Mouse (Mus musculus) skeletal muscle tissue, adult 2 months (tissue): ENCODE results near the gene Gm17581.
"Not testable (repeated sequence)": the region's sequence is repeated elsewhere in the genome, so short reads cannot be mapped to it uniquely, and the experiment has no call there.

Experiments
- DNase-seq: peaks from one replicate; pipeline ENCODE4 v3.0.0-alpha.2; 2012; ENCODE audit warnings: low read depth, low spot score

The Gm17581 gene

DNA sequence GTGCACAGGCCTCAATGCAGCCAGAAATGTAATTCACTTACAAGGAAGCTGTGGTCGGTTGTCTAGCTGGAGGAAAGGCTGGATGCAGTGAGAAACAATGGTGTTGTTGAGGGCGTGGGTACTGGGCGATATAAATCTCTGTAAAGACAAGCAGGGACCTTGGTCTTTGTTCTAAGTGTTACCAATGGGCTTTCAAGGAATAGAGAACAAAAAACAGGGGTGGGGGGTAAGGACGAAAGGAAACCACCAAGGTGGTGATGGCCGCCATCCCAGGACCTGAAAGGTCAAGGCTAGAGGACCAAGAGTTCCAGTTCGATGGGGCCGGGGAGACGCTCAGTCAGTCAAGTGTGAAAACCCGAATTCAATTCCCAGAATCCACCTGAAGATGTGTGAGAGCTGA lies 2.1 kb upstream of the Gm17581 start:
- DNase-seq, result no peak

DNA sequence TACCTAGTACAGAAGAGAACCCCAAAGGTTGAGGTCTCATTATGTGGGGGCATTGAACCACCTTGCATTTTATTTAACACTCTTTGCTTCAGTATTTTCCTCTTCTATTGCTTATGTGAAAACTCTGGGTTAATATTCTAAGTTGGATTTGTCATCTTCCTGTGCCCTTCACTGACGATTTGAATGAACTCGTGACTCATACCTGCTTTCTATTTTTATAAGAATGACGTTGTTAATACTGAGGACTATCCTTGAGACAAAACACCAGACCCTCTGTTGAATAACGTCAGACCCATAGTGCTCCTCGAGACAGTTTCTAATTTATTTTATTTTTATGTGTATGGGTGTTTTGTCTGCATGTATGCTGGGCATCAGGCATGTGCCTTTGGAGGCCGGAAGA lies 1.3 kb upstream of the Gm17581 start:
- DNase-seq, result no peak

GRCm38 (mm10) chr2:155735080-155735479 lies 586 bp downstream of the Gm17581 start:
- peak; percentile 68 for DNase-seq

DNA sequence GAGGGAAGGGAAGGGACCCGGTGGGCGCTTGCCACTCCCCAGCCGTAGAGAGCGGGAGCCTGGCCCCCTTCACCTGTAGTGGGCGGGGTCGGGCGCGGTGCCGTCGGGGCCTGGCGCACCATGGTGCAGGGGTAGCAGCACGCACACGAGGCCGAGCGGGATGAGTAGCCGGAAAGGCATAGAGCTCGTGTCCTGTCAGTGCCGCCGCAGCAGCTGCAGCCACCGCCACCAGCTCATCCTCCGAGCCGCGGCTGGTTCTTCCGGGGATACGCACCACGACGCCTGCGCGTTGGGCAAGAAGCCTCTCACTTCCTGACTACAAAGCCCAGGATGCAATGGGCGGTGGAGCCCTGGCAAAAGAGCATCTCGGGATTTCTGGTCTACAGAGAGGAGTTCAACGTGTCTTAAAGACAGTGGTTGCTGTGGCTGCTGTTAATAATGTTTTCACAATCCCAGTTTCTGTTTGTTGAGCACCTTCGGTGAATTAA lies 6.5 kb downstream of the Gm17581 start, which contains the start of gene Edem2:
TSS of gene Edem2 (minus strand) at position 318 of the 488 bp plus-strand sequence.
- peak; percentile 84 for DNase-seq

DNA sequence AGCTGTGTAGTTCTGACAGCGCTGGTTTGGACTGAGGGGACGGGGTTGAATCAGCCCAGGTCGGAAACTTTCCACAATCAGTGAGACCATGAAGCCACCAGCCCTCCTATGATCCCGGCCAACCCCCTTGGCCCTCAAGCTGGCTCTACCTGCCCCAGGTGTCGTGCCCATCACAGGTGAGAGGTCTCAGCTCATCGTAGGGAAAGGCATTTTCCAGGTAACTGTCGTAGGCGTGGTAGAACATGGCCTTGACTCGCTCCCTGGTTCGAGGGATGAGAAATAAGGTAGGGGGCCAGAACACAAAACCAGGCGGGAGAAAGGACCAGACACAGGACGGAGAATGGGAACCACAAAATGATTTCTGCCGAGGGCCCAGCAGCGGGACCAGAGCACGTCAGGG lies 6.9 kb downstream of the Gm17581 start:
- no peak for DNase-seq

- DNase-seq, result no peak
These were observed 7.8 kb downstream of the Gm17581 start for GRCm38 (mm10) chr2:155727764-155728395.

- no peak for DNase-seq
These were observed 9.4 kb downstream of the Gm17581 start for GRCm38 (mm10) chr2:155726302-155726701.

DNA sequence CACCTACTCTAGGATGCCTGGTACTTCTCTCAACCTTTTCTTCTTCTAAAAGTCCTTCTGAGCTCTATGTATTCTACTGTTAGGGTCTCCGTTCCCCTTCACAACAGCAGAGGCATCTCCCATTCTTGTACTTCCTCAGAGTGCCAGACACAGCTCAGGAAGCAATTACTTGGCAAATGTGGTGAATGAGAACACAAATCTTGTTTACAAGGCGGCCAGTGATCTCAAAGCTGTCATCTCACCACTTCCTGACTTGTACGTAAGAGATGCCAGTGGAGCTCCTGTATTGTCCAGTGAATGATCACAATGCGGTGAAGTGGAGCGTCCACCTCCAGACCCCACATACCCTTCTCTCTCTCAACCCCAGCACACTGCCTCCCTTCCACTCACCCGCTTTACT lies 11.1 kb downstream of the Gm17581 start:
- DNase-seq, result no peak

GRCm38 (mm10) chr2:155724036-155724435 lies 11.6 kb downstream of the Gm17581 start:
- DNase-seq, result no peak

DNA sequence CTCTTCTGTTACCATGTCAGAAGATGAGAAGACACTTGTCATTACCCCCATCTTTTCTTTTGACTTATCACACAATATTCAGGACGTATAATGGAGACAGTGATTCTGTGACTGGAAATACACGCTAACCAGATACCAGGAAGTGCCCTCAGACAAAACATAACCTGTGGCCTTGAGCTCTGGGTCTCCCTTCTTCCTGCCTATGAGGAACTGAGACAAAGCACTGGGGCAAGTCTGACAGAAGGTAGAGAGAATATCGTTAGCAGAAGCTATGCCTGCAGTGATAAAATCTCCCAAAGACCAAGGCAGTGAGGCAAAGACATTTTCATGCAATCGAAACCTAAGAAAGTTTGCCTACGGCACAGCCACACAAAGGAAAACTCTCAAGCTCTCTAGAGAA lies 15.1 kb downstream of the Gm17581 start:
- DNase-seq, result no peak

GRCm38 (mm10) chr2:155717082-155717990 lies 18.3 kb downstream of the Gm17581 start:
- peak; percentile 91 for DNase-seq

GRCm38 (mm10) chr2:155710557-155710956 lies 25.1 kb downstream of the Gm17581 start:
- DNase-seq, result no peak

DNA sequence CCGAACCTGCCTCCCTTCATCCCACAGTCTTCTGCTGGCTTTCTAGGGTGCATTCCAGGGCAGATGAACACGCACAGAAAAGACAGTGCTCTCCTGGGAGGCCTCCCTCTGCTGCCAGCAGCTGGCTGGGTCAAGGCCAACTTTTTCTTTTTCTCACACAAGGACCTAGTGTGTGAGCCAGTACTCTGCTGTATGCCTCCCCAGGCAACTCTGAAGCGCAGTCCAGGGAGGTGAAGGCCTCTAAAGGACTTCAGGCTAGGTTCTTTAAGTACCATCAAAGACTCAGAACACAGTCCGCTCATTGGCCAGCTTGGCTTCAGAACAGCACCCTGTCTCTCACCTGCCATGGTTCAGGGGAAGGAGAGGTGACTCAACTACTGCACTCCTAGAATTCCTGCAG lies 28.4 kb downstream of the Gm17581 start:
- DNase-seq, result peak; percentile 84

- peak; percentile 44 for DNase-seq
These were observed 32.0 kb downstream of the Gm17581 start for GRCm38 (mm10) chr2:155703630-155704029.

DNA sequence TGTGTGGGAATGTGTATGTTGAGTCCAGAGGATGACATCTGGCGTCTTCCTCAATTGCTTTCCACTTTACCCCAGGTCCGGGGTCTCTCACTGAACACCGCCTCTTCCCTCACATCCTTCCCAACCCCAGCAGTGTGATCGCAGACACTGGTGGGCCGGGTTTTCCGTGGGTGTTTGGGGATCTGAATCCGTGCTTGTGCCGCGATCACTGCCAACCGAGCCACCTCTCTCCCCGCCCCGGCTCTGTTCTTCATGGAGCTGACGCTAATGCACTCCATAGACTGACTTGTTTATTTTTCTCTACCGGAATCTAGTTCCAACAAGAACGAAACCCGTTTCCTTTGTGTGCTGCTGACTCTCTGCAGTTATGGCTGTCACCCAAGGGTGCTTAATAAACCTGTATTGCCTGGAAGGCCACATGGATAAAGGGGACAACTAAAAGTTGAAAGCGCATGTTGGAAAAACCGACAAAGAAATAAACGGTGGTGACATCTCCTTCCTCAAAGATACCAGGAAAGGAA lies 34.2 kb downstream of the Gm17581 start:
- DNase-seq, result no peak

GRCm38 (mm10) chr2:155698443-155698842 lies 37.2 kb downstream of the Gm17581 start:
- not testable (repeated sequence) for DNase-seq

DNA sequence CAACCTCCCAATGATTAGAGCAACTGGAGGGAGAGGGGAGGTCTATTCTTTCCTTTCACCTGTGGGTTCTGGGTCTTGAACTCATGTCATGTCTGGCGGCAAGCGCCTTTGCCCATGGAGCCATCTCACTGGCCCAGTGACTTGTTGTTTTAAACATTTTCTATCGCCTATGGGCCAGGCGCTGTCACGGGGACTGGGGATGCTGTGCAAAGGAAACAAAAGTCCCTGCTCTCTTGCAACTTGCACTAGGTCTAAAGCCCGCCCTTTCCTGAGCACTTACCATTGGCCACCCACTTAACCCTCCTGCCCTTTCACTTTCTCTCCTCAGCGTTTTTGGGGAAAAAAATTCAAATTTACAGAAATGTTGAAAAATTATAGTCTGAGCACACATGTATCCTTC lies 38.8 kb downstream of the Gm17581 start:
- no peak for DNase-seq

GRCm38 (mm10) chr2:155696091-155696558 lies 39.5 kb downstream of the Gm17581 start:
- peak; percentile 78 for DNase-seq

DNA sequence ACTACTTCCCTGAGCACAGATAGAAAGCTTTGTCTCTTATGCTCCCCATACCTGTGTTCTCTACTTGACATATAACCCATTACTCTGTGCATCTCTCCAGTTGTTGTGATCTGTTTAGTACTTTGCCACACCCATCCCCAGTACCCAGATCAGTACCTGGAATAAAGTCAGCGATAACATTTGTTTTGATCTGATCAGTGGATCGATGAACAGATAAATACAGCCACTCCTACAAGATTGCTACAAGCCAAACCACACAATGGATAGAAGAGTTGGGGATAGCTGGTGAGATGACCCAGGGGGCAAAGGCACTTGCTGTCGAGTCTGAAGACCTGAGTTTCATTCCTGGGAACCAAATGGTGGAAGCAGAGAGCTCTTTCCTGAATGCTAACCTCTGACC lies 40.4 kb downstream of the Gm17581 start:
- DNase-seq, result no peak

DNA sequence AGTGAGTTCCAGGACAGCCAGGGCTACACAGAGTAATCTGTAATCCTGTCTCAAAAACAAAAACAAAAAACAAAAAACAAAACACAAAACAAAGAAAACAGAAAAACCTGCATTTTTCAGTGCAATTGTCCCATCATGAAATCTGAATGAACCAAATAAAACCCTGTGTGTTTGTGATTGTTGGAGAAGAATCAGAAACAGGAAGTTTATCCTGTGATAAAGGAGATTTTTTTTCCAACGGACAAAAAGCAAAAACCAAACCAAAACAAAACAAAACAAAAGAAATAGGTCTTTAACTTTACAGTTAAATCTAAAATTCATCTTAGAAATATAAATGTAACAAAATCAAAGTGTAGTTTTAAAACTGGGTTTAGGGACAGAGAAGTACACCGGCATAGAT lies 41.1 kb downstream of the Gm17581 start:
- no peak for DNase-seq

DNA sequence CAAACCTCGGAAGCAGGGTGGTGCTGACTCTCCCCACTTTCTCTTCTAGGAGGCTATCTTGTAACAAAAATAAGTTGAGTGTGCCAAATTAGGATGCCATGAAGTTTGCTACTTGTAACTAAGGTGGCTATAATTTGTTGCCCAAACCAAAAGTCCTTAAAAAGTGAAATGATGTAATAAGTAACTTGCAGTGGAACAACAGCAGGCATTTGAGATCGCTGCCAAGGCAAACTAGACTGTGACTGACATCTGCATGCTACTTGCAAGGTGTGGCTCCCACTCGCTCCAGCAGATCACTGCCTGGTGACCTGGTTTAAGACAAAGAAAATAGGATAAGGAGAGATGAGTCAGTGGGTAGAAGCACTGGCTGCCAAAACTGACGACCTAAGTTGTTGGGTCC lies 42.5 kb downstream of the Gm17581 start:
- no peak for DNase-seq

DNA sequence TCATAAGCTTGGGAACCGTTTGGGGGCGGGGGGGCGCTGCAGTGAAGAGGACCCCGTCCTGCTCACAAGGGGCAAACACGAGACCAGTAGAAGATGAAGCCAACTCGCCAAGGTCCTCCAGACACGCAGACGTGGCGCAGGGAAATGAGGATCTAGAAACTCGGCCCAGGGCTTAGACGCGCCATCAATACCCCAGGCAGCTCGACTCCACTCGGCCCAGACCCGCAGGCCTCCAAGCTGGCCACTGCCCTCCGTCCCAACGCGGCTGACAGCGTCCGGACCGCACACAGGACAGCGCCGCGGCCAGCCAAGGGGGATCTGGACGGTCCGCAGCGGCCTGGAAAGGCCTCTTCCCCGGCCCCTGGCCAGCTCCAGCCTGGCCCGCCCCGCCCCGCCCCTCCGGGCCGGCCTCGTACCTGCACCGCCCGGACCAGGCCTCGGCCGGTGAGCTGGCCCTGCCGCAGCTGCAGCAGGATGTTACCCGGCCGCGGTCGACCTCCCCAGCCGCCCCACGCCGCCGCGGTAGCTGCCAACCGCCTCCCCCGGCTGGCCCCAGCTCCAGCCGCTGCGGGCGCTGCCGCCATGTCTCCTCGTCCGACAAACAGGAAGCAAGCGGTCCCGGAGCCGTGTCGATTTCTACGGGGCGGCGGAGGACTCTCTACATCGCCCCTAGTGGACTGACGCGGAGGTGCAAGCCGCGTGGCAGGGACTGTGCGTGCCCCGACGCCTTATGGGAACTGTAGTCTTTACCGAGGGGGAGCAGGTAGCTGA lies 43.8 kb downstream of the Gm17581 start, which contains the start of gene Trpc4ap:
TSS of gene Trpc4ap (minus strand) at position 662 of the 771 bp plus-strand sequence.
- peak; percentile 92 for DNase-seq
